Mouse (Mus musculus): ENCODE data around the gene Camkk1.

- TF ChIP-seq POLR2A (IDR thresholded peaks at IDR 0.05; ENCODE audit: borderline replicate concordance, extremely low read depth, insufficient read depth, insufficient read length, poor library complexity, severe bottlenecking) (no peak), CTCF (IDR thresholded peaks at IDR 0.05; ENCODE audit: borderline replicate concordance, extremely low read depth, insufficient read depth, insufficient read length) (no peak)
Measured at GRCm38 (mm10) chr11:73023827-73024226, 5.0 kb downstream of the Camkk1 start.

All from brain, embryonic 14.5 days (tissue).